Mouse (Mus musculus) 416B (cell line): ENCODE data around the gene Ube2g2.
A peak's percentile ranks its signal among the peaks of the same experiment; 100 is the strongest.

ENCODE experiments used
- DNase-seq: peaks from one replicate; pipeline ENCODE4 v3.0.0; 2011; ENCODE audit warnings: low read depth

Ube2g2 gene

GRCm38 (mm10) chr10:77622055-77622988, at the start of gene Ube2g2:
Gene Ube2g2 (plus strand): TSS chr10:77622275.
- DNase-seq, result peak; percentile 90

GRCm38 (mm10) chr10:77573162-77573561, 48.9 kb upstream of the Ube2g2 start:
- no peak for DNase-seq

DNA sequence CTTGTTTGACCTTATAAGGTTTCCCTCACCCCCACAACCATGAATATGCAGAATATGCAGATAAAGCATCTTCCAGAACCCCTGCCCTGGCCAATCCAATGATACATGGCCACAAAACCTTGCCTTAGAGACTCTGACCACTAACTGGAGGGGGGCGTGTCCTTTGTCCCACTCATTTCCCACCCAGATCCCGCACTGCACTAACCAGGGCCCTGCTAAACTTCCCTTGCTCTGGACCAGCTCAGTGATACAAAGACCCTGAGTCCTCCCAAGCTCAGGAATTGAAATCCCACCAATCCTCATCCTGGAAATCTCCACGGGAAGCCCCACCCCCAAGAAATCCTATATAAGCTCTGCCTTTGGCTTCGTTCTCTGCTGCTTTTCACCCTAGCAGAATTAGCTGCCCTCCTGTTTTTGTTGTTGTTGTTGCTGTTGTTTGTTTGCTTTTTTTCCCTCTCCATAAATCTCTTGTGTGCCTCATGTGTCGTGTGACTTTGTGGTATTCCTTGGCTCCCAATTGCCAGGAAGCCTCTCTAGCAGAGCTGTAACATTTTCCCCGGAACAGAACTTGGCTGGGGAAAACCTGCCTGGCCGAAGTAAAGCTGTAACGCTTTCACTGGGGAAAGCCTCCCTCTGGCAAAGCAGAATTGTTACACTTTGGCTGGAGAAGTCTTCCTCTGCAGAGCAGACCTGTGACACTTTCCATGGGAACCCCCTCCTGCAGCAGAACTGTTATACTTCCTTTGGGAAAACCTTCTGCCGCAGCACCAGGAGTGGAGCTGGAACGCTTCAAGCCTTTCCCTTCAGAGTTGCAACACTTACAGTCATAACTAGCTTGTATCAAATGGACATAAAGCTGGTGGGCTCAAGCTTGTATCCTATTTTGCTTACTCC, 41.8 kb upstream of the Ube2g2 start:
- no peak for DNase-seq

DNA sequence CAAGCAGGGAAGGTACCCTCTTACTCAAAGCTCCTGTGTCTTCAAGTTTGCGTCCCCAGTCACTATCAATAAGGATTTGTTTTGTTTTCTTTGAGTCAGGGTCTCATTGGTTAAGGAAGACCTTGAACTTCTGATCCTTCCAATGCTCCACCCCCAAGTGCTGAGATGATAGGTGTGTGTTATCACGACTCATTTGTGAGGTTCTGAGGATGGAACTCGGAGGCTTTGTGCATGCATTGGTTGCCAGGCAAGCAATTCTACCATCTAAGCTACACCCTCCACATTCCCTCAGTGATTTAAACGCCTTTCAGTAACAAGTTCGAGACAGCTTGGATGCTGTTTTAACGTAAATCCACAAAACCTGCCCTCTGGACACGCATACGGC, 41.1 kb upstream of the Ube2g2 start:
- DNase-seq, result no peak

- DNase-seq, result peak; percentile 98
These were observed 40.4 kb upstream of the Ube2g2 start, which contains the start of gene Pttg1ip for GRCm38 (mm10) chr10:77581408-77582284. Gene Pttg1ip (plus strand): TSS chr10:77581720.

DNA sequence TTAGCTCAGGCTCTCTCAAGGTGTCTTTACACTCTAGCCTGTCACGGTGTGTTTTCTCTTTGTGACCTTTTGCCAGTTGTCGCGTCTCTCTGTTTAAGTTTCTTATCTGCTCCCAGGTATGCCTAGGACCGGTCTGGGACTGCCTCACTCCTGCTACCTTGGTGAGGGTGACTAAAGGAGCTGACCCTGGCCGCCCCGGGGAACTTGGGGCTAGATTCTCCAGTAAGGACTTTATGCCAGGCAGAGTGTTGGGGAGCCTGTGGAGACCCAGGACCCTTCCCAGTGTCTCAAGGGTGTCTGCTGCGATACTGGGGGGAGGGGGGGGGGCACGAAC, 39.8 kb upstream of the Ube2g2 start:
- no peak for DNase-seq

- DNase-seq, result peak; percentile 96
These were observed 38.2 kb upstream of the Ube2g2 start for GRCm38 (mm10) chr10:77583795-77584422.

- no peak for DNase-seq
These were observed 35.4 kb upstream of the Ube2g2 start for GRCm38 (mm10) chr10:77586637-77587036.

- no peak for DNase-seq
These were observed 34.8 kb upstream of the Ube2g2 start for GRCm38 (mm10) chr10:77587091-77587775.

DNA sequence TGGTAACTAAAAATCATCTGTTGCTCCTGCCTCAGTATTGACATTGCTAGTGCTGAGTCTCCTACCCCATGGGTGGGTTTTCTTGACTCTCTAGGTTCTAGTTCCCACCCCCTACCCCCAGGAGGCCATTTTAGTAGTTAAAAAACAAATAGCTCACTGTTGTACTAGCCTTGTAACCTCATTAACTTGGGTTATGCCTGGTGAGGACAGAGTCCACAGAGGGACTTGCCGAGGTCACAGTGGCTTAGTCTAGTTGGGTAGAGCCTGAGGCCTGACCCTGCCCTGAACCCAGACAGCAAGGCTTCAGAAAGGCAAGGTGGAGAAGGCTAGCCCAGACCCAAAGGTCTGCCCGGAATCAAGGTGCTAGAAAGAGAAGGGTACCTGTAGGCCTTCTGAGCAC, 34.0 kb upstream of the Ube2g2 start:
- DNase-seq, result no peak

DNA sequence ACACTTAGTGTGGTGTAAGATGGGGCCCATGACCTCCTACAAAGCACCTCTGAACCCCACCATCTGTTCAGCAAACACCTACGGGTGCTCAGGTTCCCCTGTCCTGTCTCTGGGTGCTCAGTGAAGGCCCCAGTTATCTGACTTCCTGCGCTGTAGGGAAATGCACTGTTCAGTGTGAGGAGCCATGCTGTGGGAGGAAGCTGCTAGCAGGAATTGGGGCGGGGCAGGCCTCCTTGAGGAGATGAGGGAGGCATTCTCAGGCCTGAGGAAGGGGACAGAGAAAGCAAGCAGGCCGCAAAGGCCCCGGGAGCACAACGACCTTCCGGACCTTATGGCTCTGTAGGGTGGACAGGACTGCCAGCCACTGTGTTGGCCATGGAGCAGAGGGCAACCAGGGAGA, 33.0 kb upstream of the Ube2g2 start:
- DNase-seq, result no peak

DNA sequence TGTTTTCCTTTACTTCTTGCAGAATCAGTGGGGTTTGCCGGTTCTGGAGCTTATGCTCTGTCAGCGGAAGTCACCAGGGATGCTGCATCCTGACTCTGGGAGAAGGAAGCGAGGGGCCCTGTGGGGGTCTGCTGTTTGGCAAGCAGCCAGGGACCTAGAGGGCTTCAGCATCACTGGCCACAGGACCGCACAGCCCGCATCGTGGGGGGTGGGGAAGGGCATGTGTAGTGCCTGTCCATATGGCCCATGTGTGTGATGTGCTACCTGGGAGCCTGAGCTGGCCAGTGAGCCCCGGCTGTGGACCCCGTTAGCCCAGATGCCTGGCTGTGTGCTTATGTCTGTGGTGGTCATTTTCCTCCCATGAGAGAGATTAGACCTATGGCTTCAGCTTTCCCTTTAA, 32.3 kb upstream of the Ube2g2 start:
- DNase-seq, result no peak

DNA sequence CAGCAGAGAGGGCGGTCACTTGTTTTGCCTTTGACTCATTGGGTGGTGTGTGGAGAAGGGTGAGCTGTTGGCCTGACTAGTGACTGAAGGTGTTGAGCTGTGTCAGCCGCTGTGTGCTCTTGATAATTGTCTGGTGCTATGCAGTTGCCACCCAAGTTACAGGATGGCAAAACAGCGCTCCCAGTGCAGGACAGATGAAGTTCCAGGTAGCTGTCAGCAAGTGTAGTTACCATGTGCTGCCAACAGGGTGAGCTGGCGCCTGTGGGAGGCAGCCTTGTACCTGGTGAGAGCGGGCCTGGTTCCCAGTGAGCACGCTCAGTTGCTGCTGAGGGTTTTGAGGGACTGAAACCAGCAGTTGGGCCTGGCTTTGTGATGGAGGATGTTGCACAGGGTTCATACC, 31.3 kb upstream of the Ube2g2 start:
- peak; percentile 70 for DNase-seq

GRCm38 (mm10) chr10:77591546-77591945, 30.5 kb upstream of the Ube2g2 start:
- no peak for DNase-seq

- DNase-seq, result no peak
These were observed 26.0 kb upstream of the Ube2g2 start for GRCm38 (mm10) chr10:77596060-77596459.

GRCm38 (mm10) chr10:77603021-77603420, 19.1 kb upstream of the Ube2g2 start:
- DNase-seq, result no peak

- DNase-seq, result no peak
These were observed 18.0 kb upstream of the Ube2g2 start for GRCm38 (mm10) chr10:77604111-77604510.

GRCm38 (mm10) chr10:77604958-77605357, 17.1 kb upstream of the Ube2g2 start:
- DNase-seq, result no peak

DNA sequence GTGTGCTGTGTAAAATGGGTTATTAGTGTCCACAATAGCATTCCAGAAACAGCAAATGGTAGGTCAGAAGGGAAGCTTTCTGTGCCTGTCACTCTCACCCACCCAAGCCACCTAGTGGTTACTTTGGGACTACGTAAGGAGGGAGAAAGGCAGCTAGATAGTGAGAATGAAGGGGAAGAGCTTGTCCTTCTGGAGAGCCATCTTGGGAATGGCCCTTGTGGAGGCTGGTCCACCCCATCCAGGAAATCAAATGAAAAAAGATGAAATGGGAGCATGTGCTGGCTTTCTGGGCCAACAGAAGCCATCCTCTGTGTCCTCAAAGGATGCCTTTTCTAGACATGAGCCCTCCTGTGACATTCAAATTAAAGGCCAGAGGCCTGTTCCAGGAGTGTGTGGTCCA, 16.7 kb upstream of the Ube2g2 start:
- peak; percentile 86 for DNase-seq

GRCm38 (mm10) chr10:77605908-77606826, 15.9 kb upstream of the Ube2g2 start, which contains the start of the genes Sumo3 and Gm49325:
Gene Sumo3 (plus strand): TSS chr10:77606097.
Gene Gm49325 (plus strand): TSS chr10:77606197.
- peak; percentile 94 for DNase-seq
